Mouse (Mus musculus) limb, embryonic 10.5 days (tissue): ENCODE results near the gene Adm2. TPM values are rescaled to one million over a fixed set of nuclear protein-coding genes. Genes with fewer than 3 reads are reported as not detected.
A peak's percentile ranks its signal among the peaks of the same experiment; 100 is the strongest.

Source experiments
- DNase-seq: peaks from one replicate; pipeline ENCODE4 v3.0.0-alpha.2; 2017; ENCODE audit warnings: low spot score
- H3K27ac ChIP-seq: fragments of 300-500 bp; sonication (generic); 2 replicates; pipeline ENCODE4 v1.5.1; 2016; ENCODE audit warnings: mild to moderate bottlenecking
- H3K27me3 ChIP-seq: fragments of 300-500 bp; sonication (generic); 2 replicates; pipeline ENCODE4 v1.6.1; 2016; ENCODE audit warnings: low read depth, mild to moderate bottlenecking; ENCODE audit not compliant: poor library complexity, severe bottlenecking
- H3K36me3 ChIP-seq: fragments of 300-500 bp; sonication (generic); 2 replicates; pipeline ENCODE4 v1.6.1; 2016; ENCODE audit warnings: mild to moderate bottlenecking, moderate library complexity
- H3K4me1 ChIP-seq: fragments of 300-500 bp; sonication (generic); 2 replicates; pipeline ENCODE4 v1.6.1; 2016
- H3K4me3 ChIP-seq: fragments of 300-500 bp; sonication (generic); 2 replicates; pipeline ENCODE4 v1.5.1; 2016; ENCODE audit warnings: mild to moderate bottlenecking, moderate library complexity
- H3K9me3 ChIP-seq: fragments of 300-500 bp; sonication (generic); replicated peaks from 2 replicates; pipeline ENCODE4 v1.6.1; 2016; ENCODE audit warnings: mild to moderate bottlenecking
- WGBS: fragments of 180-500 bp; shearing (Covaris S2); methylation state at CpG from one replicate; pipeline ENCODE4 v1.1.7; 2016; 5-methylcytosine and 5-hydroxymethylcytosine counted together
- polyA plus RNA-seq: library from polyadenylated mRNA; unstranded; fragments of >200 nt; fragmentation: Nextera tagmentation; extraction: Ambion mirVana; gene quantifications from 2 replicates; pipeline ENCODE4 v1.2.1, GENCODE M21; 2016

Gene Adm2
- polyA plus RNA-seq, result 0.11 and 0.18 TPM in 2 replicates

GRCm38 (mm10) chr15:89322670-89323522 is at the start of gene Adm2:
Gene Adm2, plus strand, starts transcription at chr15:89322720.
- WGBS, result 5% methylated on average over 26 of the region's 26 CpGs
- DNase-seq, result no peak

GRCm38 (mm10) chr15:89275497-89275896 is 47.0 kb upstream of the Adm2 start:
- DNase-seq, result no peak
- Histone ChIP-seq H3K27ac (no peak overlapping the region), H3K4me3 (no peak overlapping the region), H3K36me3 (peaks cover 68% of the 10 kb centered on the region), H3K9me3 (no peaks in the 10 kb centered on the region), H3K27me3 (no peaks in the 10 kb centered on the region), H3K4me1 (no peaks in the 10 kb centered on the region)
- WGBS, result 77% methylated on average over 3 of the region's 3 CpGs

More at GRCm38 (mm10) chr15:89322670-89323522, at the start of gene Adm2:
- H3K27me3 ChIP-seq, result peaks cover 35% of the 10 kb centered on the region
- H3K4me1 ChIP-seq, result peaks cover 9% of the 10 kb centered on the region; the same call in 1 of the 2 replicates
- no peaks in the 10 kb centered on the region for H3K9me3 ChIP-seq
- H3K36me3 ChIP-seq, result no peaks in the 10 kb centered on the region
- no peak within 1 kb of the TSS for H3K27ac ChIP-seq
- H3K4me3 ChIP-seq, result peak within 1 kb of the TSS; percentile 32

- 93% methylated on average over 4 of the region's 4 CpGs for WGBS
- no peaks in the 10 kb centered on the region for H3K4me1 ChIP-seq
- H3K27me3 ChIP-seq, result no peaks in the 10 kb centered on the region
- peaks cover 82% of the 10 kb centered on the region for H3K36me3 ChIP-seq
- DNase-seq, result no peak
- H3K27ac ChIP-seq, result no peak overlapping the region
- H3K9me3 ChIP-seq, result no peaks in the 10 kb centered on the region
- H3K4me3 ChIP-seq, result no peak overlapping the region
These were observed 45.2 kb upstream of the Adm2 start for GRCm38 (mm10) chr15:89277366-89277765.

GRCm38 (mm10) chr15:89282546-89282945 is 40.0 kb upstream of the Adm2 start:
- H3K9me3 ChIP-seq, result no peaks in the 10 kb centered on the region
- no peak overlapping the region for H3K4me3 ChIP-seq
- 90% methylated on average over 6 of the region's 6 CpGs for WGBS
- DNase-seq, result no peak
- H3K27me3 ChIP-seq, result no peaks in the 10 kb centered on the region
- no peak overlapping the region for H3K27ac ChIP-seq
- H3K4me1 ChIP-seq, result no peaks in the 10 kb centered on the region
- H3K36me3 ChIP-seq, result peaks cover 98% of the 10 kb centered on the region

- H3K27me3 ChIP-seq, result no peaks in the 10 kb centered on the region
- H3K4me1 ChIP-seq, result no peaks in the 10 kb centered on the region
- WGBS, result 86% methylated on average over 2 of the region's 2 CpGs
- H3K36me3 ChIP-seq, result peaks cover 99% of the 10 kb centered on the region
- no peaks in the 10 kb centered on the region for H3K9me3 ChIP-seq
- no peak overlapping the region for H3K27ac ChIP-seq
- DNase-seq, result no peak
- no peak overlapping the region for H3K4me3 ChIP-seq
These were observed 38.4 kb upstream of the Adm2 start for GRCm38 (mm10) chr15:89284094-89284493.

GRCm38 (mm10) chr15:89285004-89285403 is 37.5 kb upstream of the Adm2 start:
- no peaks in the 10 kb centered on the region for H3K4me1 ChIP-seq
- no peak overlapping the region for H3K27ac ChIP-seq
- H3K9me3 ChIP-seq, result no peaks in the 10 kb centered on the region
- no peak overlapping the region for H3K4me3 ChIP-seq
- H3K27me3 ChIP-seq, result no peaks in the 10 kb centered on the region
- DNase-seq, result no peak
- H3K36me3 ChIP-seq, result peaks cover 99% of the 10 kb centered on the region

GRCm38 (mm10) chr15:89285478-89285877 is 37.0 kb upstream of the Adm2 start:
- Histone ChIP-seq H3K27me3 (no peaks in the 10 kb centered on the region), H3K4me3 (no peak overlapping the region)

GRCm38 (mm10) chr15:89286114-89286513 is 36.4 kb upstream of the Adm2 start:
- WGBS, result 88% methylated on average over 7 of the region's 7 CpGs
- Histone ChIP-seq H3K4me3 (no peak overlapping the region), H3K27me3 (no peaks in the 10 kb centered on the region), H3K27ac (no peak overlapping the region), H3K36me3 (peaks cover 99% of the 10 kb centered on the region), H3K4me1 (no peaks in the 10 kb centered on the region), H3K9me3 (no peaks in the 10 kb centered on the region)
- DNase-seq, result no peak

More at GRCm38 (mm10) chr15:89285478-89285877, 37.0 kb upstream of the Adm2 start:
- no peak for DNase-seq
- 92% methylated on average over 5 of the region's 5 CpGs for WGBS
- Histone ChIP-seq H3K27ac (no peak overlapping the region), H3K9me3 (no peaks in the 10 kb centered on the region), H3K4me1 (no peaks in the 10 kb centered on the region), H3K36me3 (peaks cover 99% of the 10 kb centered on the region)

- Histone ChIP-seq H3K27me3 (no peaks in the 10 kb centered on the region), H3K4me1 (no peaks in the 10 kb centered on the region), H3K27ac (no peak overlapping the region), H3K9me3 (no peaks in the 10 kb centered on the region), H3K36me3 (peaks cover 99% of the 10 kb centered on the region), H3K4me3 (no peak overlapping the region)
- WGBS, result 91% methylated on average over 5 of the region's 5 CpGs
- DNase-seq, result no peak
These were observed 35.9 kb upstream of the Adm2 start for GRCm38 (mm10) chr15:89286582-89286981.

- Histone ChIP-seq H3K27ac (no peak overlapping the region), H3K9me3 (no peaks in the 10 kb centered on the region), H3K4me3 (no peak overlapping the region), H3K27me3 (no peaks in the 10 kb centered on the region), H3K4me1 (no peaks in the 10 kb centered on the region), H3K36me3 (peaks cover 99% of the 10 kb centered on the region)
- 94% methylated on average over 23 of the region's 23 CpGs for WGBS
- no peak for DNase-seq
These were observed 34.2 kb upstream of the Adm2 start for GRCm38 (mm10) chr15:89288227-89288767.

- Histone ChIP-seq H3K4me1 (no peaks in the 10 kb centered on the region), H3K36me3 (peaks cover 99% of the 10 kb centered on the region), H3K27me3 (no peaks in the 10 kb centered on the region), H3K27ac (no peak overlapping the region), H3K9me3 (no peaks in the 10 kb centered on the region), H3K4me3 (no peak overlapping the region)
- DNase-seq, result no peak
- 94% methylated on average over 11 of the region's 11 CpGs for WGBS
These were observed 33.1 kb upstream of the Adm2 start for GRCm38 (mm10) chr15:89289455-89289854.

GRCm38 (mm10) chr15:89291521-89291920 is 31.0 kb upstream of the Adm2 start:
- no peak overlapping the region for H3K4me3 ChIP-seq
- DNase-seq, result no peak
- peaks cover 100% of the 10 kb centered on the region for H3K36me3 ChIP-seq
- no peak overlapping the region for H3K27ac ChIP-seq
- no peaks in the 10 kb centered on the region for H3K4me1 ChIP-seq
- no peaks in the 10 kb centered on the region for H3K9me3 ChIP-seq
- no peaks in the 10 kb centered on the region for H3K27me3 ChIP-seq
- 95% methylated on average over 3 of the region's 3 CpGs for WGBS

- H3K4me1 ChIP-seq, result no peaks in the 10 kb centered on the region
- no peak overlapping the region for H3K27ac ChIP-seq
- no peak overlapping the region for H3K4me3 ChIP-seq
- 93% methylated on average over 2 of the region's 2 CpGs for WGBS
- H3K9me3 ChIP-seq, result no peaks in the 10 kb centered on the region
- DNase-seq, result no peak
- H3K36me3 ChIP-seq, result peaks cover 100% of the 10 kb centered on the region
- no peaks in the 10 kb centered on the region for H3K27me3 ChIP-seq
These were observed 29.7 kb upstream of the Adm2 start for GRCm38 (mm10) chr15:89292795-89293194.
